Mouse (Mus musculus) liver, embryonic 13.5 days (tissue): ENCODE results near the gene AC140267.1. TPM values are rescaled to one million over a fixed set of nuclear protein-coding genes. Genes with fewer than 3 reads are reported as not detected.

Source experiments
- ATAC-seq: fragments of 200-750 bp; cut with Nextera tagmentation; 2 replicates; pipeline ENCODE4 v1.8.0; 2017; ENCODE audit warnings: low read depth, mild to moderate bottlenecking, moderate number of reproducible peaks, moderate library complexity
- DNase-seq: peaks from one replicate; pipeline ENCODE4 v3.0.0; 2022
- H3K27ac ChIP-seq: fragments of 300-500 bp; sonication (generic); 2 replicates; pipeline ENCODE4 v1.5.1; 2015; ENCODE audit warnings: moderate library complexity, mild to moderate bottlenecking, inconsistent platforms
- H3K27me3 ChIP-seq: fragments of 300-500 bp; sonication (generic); 2 replicates; pipeline ENCODE4 v1.6.1; 2015; ENCODE audit warnings: mild to moderate bottlenecking, inconsistent platforms
- H3K36me3 ChIP-seq: fragments of 300-500 bp; sonication (generic); 2 replicates; pipeline ENCODE4 v1.6.1; 2015; ENCODE audit warnings: mild to moderate bottlenecking, inconsistent platforms
- H3K4me1 ChIP-seq: fragments of 300-500 bp; sonication (generic); replicated peaks from 2 replicates; pipeline ENCODE4 v1.6.1; 2015; ENCODE audit warnings: inconsistent platforms
- H3K4me2 ChIP-seq: fragments of 300-500 bp; sonication (generic); 2 replicates; pipeline ENCODE4 v1.6.1; 2015; ENCODE audit warnings: inconsistent platforms, mild to moderate bottlenecking, moderate library complexity
- H3K4me3 ChIP-seq: fragments of 300-500 bp; sonication (generic); replicated peaks from 2 replicates; pipeline ENCODE4 v1.5.1; 2015; ENCODE audit warnings: mild to moderate bottlenecking, inconsistent platforms
- H3K9ac ChIP-seq: fragments of 300-500 bp; sonication (generic); 2 replicates; pipeline ENCODE4 v1.6.1; 2015; ENCODE audit warnings: mild to moderate bottlenecking, inconsistent platforms
- H3K9me3 ChIP-seq: fragments of 300-500 bp; sonication (generic); replicated peaks from 2 replicates; pipeline ENCODE4 v1.6.1; 2016; ENCODE audit warnings: inconsistent platforms
- WGBS: fragments of 180-500 bp; shearing (Covaris S2); methylation state at CpG from one replicate; pipeline ENCODE4 v1.1.7; 2015; ENCODE audit not compliant: insufficient replicate concordance; 5-methylcytosine and 5-hydroxymethylcytosine counted together
- polyA plus RNA-seq: library from polyadenylated mRNA; unstranded; fragments of >200 nt; fragmentation: Nextera tagmentation; extraction: Ambion mirVana; gene quantifications from 2 replicates; pipeline ENCODE4 v1.2.1, GENCODE M21; 2015

Gene AC140267.1
- polyA plus RNA-seq, 1 experiment from 2014 or later: not detected

DNA sequence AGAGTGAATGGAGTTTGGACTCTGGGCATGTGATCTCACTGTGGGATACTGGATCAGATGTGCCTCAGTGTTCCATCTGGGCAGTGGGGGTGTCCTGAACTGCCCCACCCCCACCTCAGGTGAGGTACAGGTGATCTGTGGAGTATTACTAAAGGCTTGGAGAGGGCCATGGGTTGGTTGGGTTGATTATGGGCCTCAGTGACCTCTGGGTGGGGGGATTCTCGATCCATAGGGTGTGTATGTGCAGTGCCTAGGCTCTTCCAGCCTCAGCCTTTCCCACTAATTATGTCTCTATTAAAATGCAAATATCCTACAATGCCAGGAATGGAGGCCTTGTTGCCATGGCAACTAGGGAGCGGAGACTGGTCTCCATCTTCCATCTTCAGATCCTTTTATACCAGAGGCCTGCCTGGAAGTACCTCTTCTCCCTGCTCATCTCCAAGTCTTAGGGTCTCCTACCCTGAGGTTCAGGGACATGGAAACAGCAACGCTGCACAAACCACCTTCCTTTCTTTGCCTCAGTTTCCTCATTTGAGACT, 36.3 kb downstream of the AC140267.1 start:
- Histone ChIP-seq H3K4me2 (no peak overlapping the region), H3K4me1 (no peaks in the 10 kb centered on the region)
- ATAC-seq: no peak

DNA sequence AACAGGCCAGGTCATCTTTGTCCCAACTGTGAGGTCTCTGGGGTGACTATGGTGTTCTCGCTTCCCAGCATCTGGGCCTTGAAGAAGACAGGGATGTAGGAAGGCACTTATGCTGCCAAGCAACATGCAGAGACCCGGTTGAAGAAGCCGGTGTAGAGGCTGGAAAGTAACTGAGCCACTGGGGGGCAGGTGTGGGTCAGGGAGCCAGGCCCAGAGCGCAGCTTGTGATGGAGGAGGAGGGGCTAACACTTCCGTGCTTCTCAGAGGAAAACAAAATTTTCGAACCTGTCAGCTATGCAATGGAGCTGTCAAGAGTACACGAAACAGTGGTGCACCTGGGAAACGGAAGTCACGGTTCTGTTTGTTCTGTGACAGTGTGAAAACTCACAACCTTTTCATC, 41.5 kb downstream of the AC140267.1 start:
- DNase-seq (no peak), ATAC-seq (no peak)
- no peak overlapping the region for H3K27ac ChIP-seq
- no peaks in the 10 kb centered on the region for H3K4me1 ChIP-seq
- H3K4me2 ChIP-seq: no peak overlapping the region
- H3K36me3 ChIP-seq: no peaks in the 10 kb centered on the region
- H3K9ac ChIP-seq: no peak overlapping the region
- 30% methylated on average over 9 of the region's 9 CpGs for WGBS
- H3K9me3 ChIP-seq: no peaks in the 10 kb centered on the region
- peaks cover 24% of the 10 kb centered on the region for H3K27me3 ChIP-seq
- H3K4me3 ChIP-seq: no peak overlapping the region

More for the DNA sequence above, 36.3 kb downstream of the AC140267.1 start:
- Histone ChIP-seq H3K27me3 (0 out of 2 replicates have a peak, but pooled peaks cover 4% of the 10 kb centered on the region), H3K9ac (no peak overlapping the region), H3K27ac (no peak overlapping the region), H3K9me3 (0 out of 2 replicates have a peak, but pooled peaks cover 4% of the 10 kb centered on the region), H3K4me3 (no peak overlapping the region), H3K36me3 (no peaks in the 10 kb centered on the region)
- DNase-seq: no peak
- WGBS: 51% methylated on average over 3 of the region's 3 CpGs

DNA sequence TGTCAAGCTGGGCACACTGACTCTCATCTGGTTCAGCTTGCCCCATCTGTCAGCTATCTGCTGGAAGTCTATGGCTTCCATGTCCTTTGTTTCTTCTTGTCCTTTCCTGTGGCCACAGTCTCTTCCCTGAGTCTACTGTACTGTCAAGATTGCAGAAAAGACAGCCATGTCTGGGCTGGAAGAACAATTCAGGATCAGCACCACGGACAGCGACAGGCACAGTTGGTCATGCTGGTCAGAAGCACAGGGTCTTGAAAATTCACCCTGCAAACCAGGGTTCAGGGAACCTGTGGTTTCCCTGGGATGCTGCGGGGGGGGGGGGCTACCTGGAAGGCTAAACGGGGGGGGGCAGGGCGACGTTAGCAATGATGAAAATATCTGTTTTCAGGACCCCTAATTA, 42.0 kb downstream of the AC140267.1 start:
- under 1% methylated on average over 6 of the region's 6 CpGs for WGBS
- Histone ChIP-seq H3K9ac (no peak overlapping the region), H3K4me2 (no peak overlapping the region), H3K9me3 (no peaks in the 10 kb centered on the region), H3K27me3 (peaks cover 28% of the 10 kb centered on the region), H3K27ac (no peak overlapping the region), H3K4me3 (no peak overlapping the region), H3K36me3 (no peaks in the 10 kb centered on the region), H3K4me1 (no peaks in the 10 kb centered on the region)
- no peak for ATAC-seq
- DNase-seq: no peak

DNA sequence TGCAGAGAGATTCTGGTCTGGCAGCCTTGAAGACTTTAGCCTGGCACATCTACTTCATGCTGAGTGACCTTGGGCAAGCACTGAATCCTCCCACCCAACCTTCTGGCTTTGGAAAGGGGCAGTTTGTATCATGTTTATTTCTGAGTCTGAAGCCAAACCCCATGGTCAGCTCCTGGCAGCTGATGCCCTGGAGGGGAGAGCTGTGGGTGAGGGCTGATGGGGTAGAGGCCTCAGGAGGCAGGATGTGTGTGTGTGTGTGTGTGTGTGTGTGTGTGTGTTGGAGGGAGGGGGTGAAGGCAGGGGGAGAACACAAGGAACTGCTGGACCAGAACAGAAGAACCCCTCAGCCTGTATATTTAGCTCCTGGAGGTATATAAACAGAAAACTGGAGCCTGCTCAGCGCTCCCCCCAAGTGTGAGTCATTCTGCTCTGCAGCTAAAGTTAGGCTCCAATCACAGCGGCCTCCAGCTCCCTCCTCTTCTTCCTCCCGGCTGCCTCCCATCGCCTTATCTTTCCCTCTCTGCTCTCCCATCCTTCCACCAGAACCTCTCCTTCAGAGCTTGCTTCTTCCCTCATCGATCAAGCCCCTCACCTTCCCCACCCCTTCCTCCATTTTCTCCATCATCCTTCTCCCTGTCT, 42.6 kb downstream of the AC140267.1 start:
- no peak overlapping the region for H3K27ac ChIP-seq
- no peak for ATAC-seq
- 45% methylated on average over 5 of the region's 5 CpGs for WGBS

GRCm38 (mm10) chr15:80279053-80279452, 43.4 kb downstream of the AC140267.1 start:
- Histone ChIP-seq H3K9ac (no peak overlapping the region), H3K36me3 (no peaks in the 10 kb centered on the region), H3K27ac (no peak overlapping the region), H3K27me3 (peaks cover 41% of the 10 kb centered on the region), H3K4me3 (no peak overlapping the region), H3K4me2 (no peak overlapping the region), H3K4me1 (no peaks in the 10 kb centered on the region), H3K9me3 (no peaks in the 10 kb centered on the region)
- DNase-seq (no peak), ATAC-seq (no peak)
- WGBS: 57% methylated on average over 2 of the region's 2 CpGs

More for the DNA sequence above, 42.6 kb downstream of the AC140267.1 start:
- Histone ChIP-seq H3K4me3 (no peak overlapping the region), H3K27me3 (peaks cover 34% of the 10 kb centered on the region), H3K9ac (no peak overlapping the region), H3K9me3 (no peaks in the 10 kb centered on the region), H3K4me1 (no peaks in the 10 kb centered on the region), H3K36me3 (no peaks in the 10 kb centered on the region), H3K4me2 (no peak overlapping the region)
- no peak for DNase-seq

- Histone ChIP-seq H3K4me2 (no peak overlapping the region), H3K36me3 (no peaks in the 10 kb centered on the region), H3K27me3 (peaks cover 55% of the 10 kb centered on the region), H3K27ac (no peak overlapping the region), H3K4me1 (no peaks in the 10 kb centered on the region), H3K4me3 (no peak overlapping the region), H3K9ac (no peak overlapping the region), H3K9me3 (no peaks in the 10 kb centered on the region)
- ATAC-seq: no peak
- WGBS: 20% methylated on average over 6 of the region's 6 CpGs
- DNase-seq: no peak
These were observed 45.0 kb downstream of the AC140267.1 start for GRCm38 (mm10) chr15:80280646-80281045.

Other genes with a start within 250 kb of the AC140267.1 start
- gene Pdgfb, start 220.9 kb upstream of the AC140267.1 start, polyA plus RNA-seq: 0.63 and 0.76 TPM in 2 replicates
- 16.0 and 20.5 TPM in 2 replicates for gene Syngr1, start 144.5 kb upstream of the AC140267.1 start, polyA plus RNA-seq
- 807 and 835 TPM in 2 replicates for gene Rpl3, start 144.0 kb upstream of the AC140267.1 start, polyA plus RNA-seq
- 12.5 and 12.9 TPM in 2 replicates for gene Tab1, start 102.7 kb upstream of the AC140267.1 start, polyA plus RNA-seq
- 0.44 and 0.58 TPM in 2 replicates for gene Mgat3, start 62.1 kb upstream of the AC140267.1 start, polyA plus RNA-seq
- 18.4 and 21.5 TPM in 2 replicates for gene Mief1, start 1.8 kb upstream of the AC140267.1 start, polyA plus RNA-seq
- gene Atf4, start 19.3 kb downstream of the AC140267.1 start, polyA plus RNA-seq: 138 and 152 TPM in 2 replicates
- gene Rps19bp1, start 28.5 kb downstream of the AC140267.1 start, polyA plus RNA-seq: 39.6 and 41.9 TPM in 2 replicates
- gene Cacna1i, start 51.4 kb downstream of the AC140267.1 start, polyA plus RNA-seq: not detected in 2 replicates